Mouse (Mus musculus) neural tube, embryonic 13.5 days (tissue): ENCODE measurements at regions not wholly inside any gene's neighbourhood (a gene's known extent, or its start where the extent isn't known, plus 50 kb on each side); places are given as distances from the start of the nearest gene placed in this dataset.

ENCODE experiments used
- ATAC-seq: fragments of 200-750 bp; cut with Nextera tagmentation; 2 replicates; pipeline ENCODE4 v1.8.0; 2017; ENCODE audit warnings: low read depth, mild to moderate bottlenecking, moderate TSS enrichment, moderate library complexity
- H3K27ac ChIP-seq: fragments of 300-500 bp; sonication (generic); replicated peaks from 2 replicates; pipeline ENCODE4 v1.5.1; 2015; ENCODE audit warnings: moderate library complexity, mild to moderate bottlenecking, inconsistent platforms
- H3K27me3 ChIP-seq: fragments of 300-500 bp; sonication (generic); 2 replicates; pipeline ENCODE4 v1.6.1; 2015; ENCODE audit warnings: mild to moderate bottlenecking, inconsistent platforms
- H3K36me3 ChIP-seq: fragments of 300-500 bp; sonication (generic); 2 replicates; pipeline ENCODE4 v1.6.1; 2015; ENCODE audit warnings: mild to moderate bottlenecking, inconsistent platforms
- H3K4me1 ChIP-seq: fragments of 300-500 bp; sonication (generic); replicated peaks from 2 replicates; pipeline ENCODE4 v1.6.1; 2015; ENCODE audit warnings: inconsistent platforms
- H3K4me2 ChIP-seq: fragments of 300-500 bp; sonication (generic); 2 replicates; pipeline ENCODE4 v1.6.1; 2015; ENCODE audit warnings: inconsistent platforms, mild to moderate bottlenecking, moderate library complexity
- H3K4me3 ChIP-seq: fragments of 300-500 bp; sonication (generic); 2 replicates; pipeline ENCODE4 v1.5.1; 2015; ENCODE audit warnings: mild to moderate bottlenecking, inconsistent platforms
- H3K9ac ChIP-seq: fragments of 300-500 bp; sonication (generic); 2 replicates; pipeline ENCODE4 v1.6.1; 2015; ENCODE audit warnings: moderate library complexity, mild to moderate bottlenecking, inconsistent platforms
- H3K9me3 ChIP-seq: fragments of 300-500 bp; sonication (generic); 2 replicates; pipeline ENCODE4 v1.6.1; 2016; ENCODE audit warnings: inconsistent platforms
- WGBS: fragments of 180-500 bp; shearing (Covaris S2); methylation state at CpG from one replicate; pipeline ENCODE4 v1.1.7; 2015; 5-methylcytosine and 5-hydroxymethylcytosine counted together

DNA sequence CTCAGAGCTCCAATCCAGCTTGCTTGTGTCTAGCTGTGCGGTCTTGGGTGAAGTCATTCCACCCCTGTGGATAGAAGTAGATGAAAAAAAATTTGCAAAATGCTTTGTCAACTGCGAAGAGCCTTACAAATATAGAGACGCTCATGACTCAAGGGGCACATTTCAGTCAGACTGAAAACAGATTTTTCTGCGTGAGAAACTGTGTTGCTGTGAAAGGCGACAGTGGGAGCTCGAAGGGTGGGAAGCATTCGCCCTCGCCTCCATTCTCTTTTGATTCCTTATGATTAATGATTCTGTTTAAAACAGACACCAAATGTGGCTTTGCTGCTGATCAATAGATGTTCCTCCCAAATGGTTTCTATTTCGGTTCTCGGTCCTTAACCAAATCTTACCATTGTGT, 204.2 kb downstream of the Nrp2 start:
- Histone ChIP-seq H3K4me3 (no peak overlapping the region), H3K4me1 (peaks cover 16% of the 10 kb centered on the region), H3K9ac (no peak overlapping the region), H3K27ac (no peak overlapping the region), H3K36me3 (no peaks in the 10 kb centered on the region), H3K27me3 (no peaks in the 10 kb centered on the region), H3K9me3 (no peaks in the 10 kb centered on the region), H3K4me2 (no peak overlapping the region)
- WGBS: 71% methylated on average over 10 of the region's 10 CpGs
- no peak for ATAC-seq
